Mouse (Mus musculus): ENCODE data around the gene Ppp1r12b.

DNA sequence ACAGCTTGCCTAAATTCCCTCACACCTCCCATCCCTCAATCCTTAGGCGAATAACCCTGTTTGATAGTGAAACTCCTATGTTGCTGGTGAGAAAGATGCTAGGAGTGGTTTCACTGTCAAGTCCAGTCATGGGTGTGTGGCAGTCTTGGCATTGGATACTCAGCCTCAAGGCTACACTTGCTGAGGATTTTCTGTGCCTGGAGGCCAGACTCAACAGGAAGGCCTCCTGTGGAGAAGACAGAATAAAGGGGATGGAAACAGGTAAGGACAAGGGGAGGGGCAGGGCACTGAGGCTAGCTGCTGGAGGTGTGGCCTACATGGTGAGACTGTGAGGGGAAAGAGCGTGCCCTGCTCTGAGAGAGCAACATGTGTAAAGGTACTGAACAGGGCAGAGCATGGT lies 249.2 kb downstream of the Ppp1r12b start:
- no peak for TF ChIP-seq CTCF (conservative IDR thresholded peaks at IDR 0.05; ENCODE audit: low read length)
- no peak for TF ChIP-seq NANOG (IDR thresholded peaks at IDR 0.05; ENCODE audit: borderline replicate concordance, low read length)
- TF ChIP-seq POU5F1 (IDR thresholded peaks at IDR 0.05; ENCODE audit: borderline replicate concordance, low read length): no peak
